Mouse (Mus musculus): ENCODE data around the gene Sult1e1.

DNA sequence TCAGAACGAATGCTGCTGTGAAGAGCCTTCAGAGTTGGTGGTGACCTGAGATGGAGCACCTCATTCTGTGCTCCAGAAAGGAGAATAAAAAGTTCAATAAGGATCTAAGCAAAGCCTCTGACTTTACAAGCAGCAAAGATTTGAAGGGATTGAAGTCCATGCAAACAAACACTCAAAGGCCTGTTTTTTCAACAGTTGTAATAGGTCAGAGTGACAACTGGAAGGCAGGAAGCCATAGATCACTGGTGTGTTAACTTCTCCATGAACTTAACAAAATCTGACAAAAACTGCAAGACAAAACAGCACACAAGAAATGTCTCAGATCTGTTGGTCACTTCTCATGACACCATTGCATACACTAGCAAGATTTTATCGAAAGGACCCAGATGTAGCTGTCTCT, 53.3 kb downstream of the Sult1e1 start, which contains the start of gene Sult1b1:
- TF ChIP-seq POLR2A (IDR thresholded peaks at IDR 0.05; ENCODE audit: extremely low read depth, insufficient read depth, low read length) (no peak), CTCF (IDR thresholded peaks at IDR 0.05; ENCODE audit: low read depth, low read length) (no peak)

Measured in liver, adult 2 months (tissue).